Mouse (Mus musculus): ENCODE measurements around the gene Prss8.
"Not testable (repeated sequence)": the region's sequence is repeated elsewhere in the genome, so short reads cannot be mapped to it uniquely, and the experiment has no call there.

DNA sequence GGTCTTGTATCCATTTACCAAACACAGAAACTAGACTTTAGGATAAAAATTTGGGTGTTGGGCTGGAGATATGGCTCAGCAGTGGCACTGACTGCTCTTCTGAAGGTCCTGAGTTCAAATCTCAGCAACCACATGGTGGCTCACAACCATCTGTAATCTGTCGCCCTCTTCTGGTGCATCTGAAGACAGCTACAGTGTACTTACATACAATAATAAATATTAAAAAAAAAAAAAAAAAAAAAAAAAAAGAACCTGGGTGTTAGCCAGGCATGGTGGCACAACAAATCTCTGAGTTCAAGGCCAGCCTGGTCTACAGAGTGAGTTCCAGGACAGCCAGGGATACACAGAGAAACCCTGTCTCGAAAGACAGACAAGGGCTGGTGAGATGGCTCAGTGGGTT, 12.2 kb upstream of the Prss8 start:
- not testable (repeated sequence) for TF ChIP-seq GATA1 (IDR thresholded peaks at IDR 0.05; ENCODE audit: borderline replicate concordance, low read length); FLI1 (IDR thresholded peaks at IDR 0.05; ENCODE audit: low read length)

Measured in megakaryocyte, embryonic 14.5 days (primary cell).